Mouse (Mus musculus) 3T3-L1 (cell line): ENCODE results near the gene Amph.
"Not testable (repeated sequence)": the region's sequence is repeated elsewhere in the genome, so short reads cannot be mapped to it uniquely, and the experiment has no call there.

Experiments used
- DNase-seq: peaks from one replicate; pipeline ENCODE4 v3.0.0-alpha.2; 2015; ENCODE audit warnings: low read depth, low spot score

Gene Amph

GRCm38 (mm10) chr13:18948171-18949028, at the start of gene Amph:
TSS of gene Amph (plus strand) at chr13:18948205.
- DNase-seq, result no peak

- no peak for DNase-seq
Observed at GRCm38 (mm10) chr13:18903623-18904022, 44.4 kb upstream of the Amph start.

- no peak for DNase-seq
Observed at GRCm38 (mm10) chr13:18914774-18915173, 33.2 kb upstream of the Amph start.

GRCm38 (mm10) chr13:18933191-18933590, 14.8 kb upstream of the Amph start:
- not testable (repeated sequence) for DNase-seq

- no peak for DNase-seq
Observed at GRCm38 (mm10) chr13:18947686-18948085, 319 bp upstream of the Amph start.

- no peak for DNase-seq
Observed at GRCm38 (mm10) chr13:18949029-18949350, 985 bp downstream of the Amph start.

- DNase-seq, result no peak
Observed at GRCm38 (mm10) chr13:18949626-18950200, 1.7 kb downstream of the Amph start.

GRCm38 (mm10) chr13:18953575-18953974, 5.6 kb downstream of the Amph start:
- no peak for DNase-seq

GRCm38 (mm10) chr13:18956065-18956913, 8.3 kb downstream of the Amph start:
- DNase-seq, result no peak

GRCm38 (mm10) chr13:18957028-18957427, 9.0 kb downstream of the Amph start:
- DNase-seq, result no peak

GRCm38 (mm10) chr13:18972571-18972970, 24.6 kb downstream of the Amph start:
- no peak for DNase-seq

GRCm38 (mm10) chr13:18974351-18974750, 26.3 kb downstream of the Amph start:
- DNase-seq, result no peak

GRCm38 (mm10) chr13:18987266-18987665, 39.3 kb downstream of the Amph start:
- DNase-seq, result no peak

- DNase-seq, result no peak
Observed at GRCm38 (mm10) chr13:18988323-18988722, 40.3 kb downstream of the Amph start.

GRCm38 (mm10) chr13:18989185-18989714, 41.2 kb downstream of the Amph start:
- no peak for DNase-seq

- DNase-seq, result no peak
Observed at GRCm38 (mm10) chr13:19002502-19002901, 54.5 kb downstream of the Amph start.

GRCm38 (mm10) chr13:19004406-19004805, 56.4 kb downstream of the Amph start:
- no peak for DNase-seq

GRCm38 (mm10) chr13:19008440-19008839, 60.4 kb downstream of the Amph start:
- no peak for DNase-seq

- DNase-seq, result no peak
Observed at GRCm38 (mm10) chr13:19014825-19015375, 66.9 kb downstream of the Amph start.

GRCm38 (mm10) chr13:19021529-19021928, 73.5 kb downstream of the Amph start:
- no peak for DNase-seq

GRCm38 (mm10) chr13:19022310-19022709, 74.3 kb downstream of the Amph start:
- no peak for DNase-seq
